Mouse (Mus musculus): ENCODE data around the gene BC035947. TPM values are rescaled to one million over a fixed set of nuclear protein-coding genes. Genes with fewer than 3 reads are reported as not detected.

The BC035947 gene
- polyA plus RNA-seq, 1 experiment from 2014 or later, result not detected

DNA sequence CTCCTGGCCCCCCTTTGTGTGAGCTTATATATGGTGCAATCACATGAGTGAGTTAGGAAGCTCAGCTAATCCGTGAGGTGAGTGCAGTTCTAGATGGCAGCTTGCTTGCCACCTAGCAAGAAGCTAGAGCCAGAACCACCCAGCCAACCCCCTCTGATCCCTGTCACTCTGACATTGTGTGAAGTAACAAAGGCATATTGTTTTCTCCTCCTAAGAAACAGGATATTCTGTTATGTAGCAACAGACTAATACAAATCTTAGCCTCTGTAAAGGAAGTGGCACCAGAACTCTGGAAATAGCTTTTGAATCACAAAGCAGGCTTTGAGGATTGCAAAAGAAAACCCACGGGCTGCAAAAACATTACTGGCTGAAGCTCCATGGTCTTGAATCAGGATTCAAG, 27.6 kb downstream of the BC035947 start:
- H3K4me1 ChIP-seq (ENCODE audit: control insufficient read depth, low read depth, low read length), result peaks cover 16% of the 10 kb centered on the region
- no peak for ATAC-seq (ENCODE audit: low read depth)
- H3K9ac ChIP-seq (ENCODE audit: low read depth, low read length), result no peak overlapping the region
- H3K27ac ChIP-seq (ENCODE audit: low read length), result no peak overlapping the region
- H3K27me3 ChIP-seq (ENCODE audit: control insufficient read depth, insufficient read depth, low read depth, low read length), result no peaks in the 10 kb centered on the region
- peaks cover 4% of the 10 kb centered on the region; the same call in 1 of the 2 replicates for H3K36me3 ChIP-seq (ENCODE audit: control insufficient read depth, insufficient read depth)
- WGBS (ENCODE audit: insufficient replicate concordance), result 63% methylated on average over 2 of the region's 2 CpGs
- no peak overlapping the region for H3K4me2 ChIP-seq (ENCODE audit: low read depth, low read length)
- H3K4me3 ChIP-seq (ENCODE audit: low read depth, low read length), result no peak overlapping the region
- H3K9me3 ChIP-seq (replicated peaks; ENCODE audit: control insufficient read depth, low read length), result no peaks in the 10 kb centered on the region

DNA sequence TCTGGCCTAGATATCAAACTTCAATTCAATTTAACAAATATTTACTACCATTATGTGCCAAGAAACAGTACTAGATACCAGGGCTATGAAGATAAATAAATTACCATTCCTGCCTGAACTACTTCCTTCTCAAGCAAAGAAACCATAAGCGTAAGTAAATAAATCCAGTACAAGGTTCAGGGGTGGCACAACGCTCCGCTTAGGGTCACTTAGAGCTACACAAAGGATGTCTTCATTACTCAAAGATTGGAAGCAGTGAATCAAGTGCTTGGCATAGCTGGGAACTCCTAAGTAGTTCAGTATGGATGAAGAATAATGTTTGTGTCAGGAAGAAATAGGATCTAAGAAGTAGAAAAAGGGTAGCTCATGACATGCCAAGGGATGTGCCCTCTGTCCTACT, 28.5 kb downstream of the BC035947 start:
- no peak for ATAC-seq (ENCODE audit: low read depth)
- Histone ChIP-seq H3K4me2 (ENCODE audit: low read depth, low read length) (no peak overlapping the region), H3K27ac (ENCODE audit: low read length) (no peak overlapping the region), H3K4me1 (ENCODE audit: control insufficient read depth, low read depth, low read length) (peaks cover 15% of the 10 kb centered on the region), H3K27me3 (ENCODE audit: control insufficient read depth, insufficient read depth, low read depth, low read length) (no peaks in the 10 kb centered on the region), H3K36me3 (ENCODE audit: control insufficient read depth, insufficient read depth) (peaks cover 4% of the 10 kb centered on the region; the same call in 1 of the 2 replicates), H3K9ac (ENCODE audit: low read depth, low read length) (no peak overlapping the region), H3K9me3 (replicated peaks; ENCODE audit: control insufficient read depth, low read length) (no peaks in the 10 kb centered on the region), H3K4me3 (ENCODE audit: low read depth, low read length) (no peak overlapping the region)
- WGBS (ENCODE audit: insufficient replicate concordance), result 87% methylated on average over 3 of the region's 3 CpGs

DNA sequence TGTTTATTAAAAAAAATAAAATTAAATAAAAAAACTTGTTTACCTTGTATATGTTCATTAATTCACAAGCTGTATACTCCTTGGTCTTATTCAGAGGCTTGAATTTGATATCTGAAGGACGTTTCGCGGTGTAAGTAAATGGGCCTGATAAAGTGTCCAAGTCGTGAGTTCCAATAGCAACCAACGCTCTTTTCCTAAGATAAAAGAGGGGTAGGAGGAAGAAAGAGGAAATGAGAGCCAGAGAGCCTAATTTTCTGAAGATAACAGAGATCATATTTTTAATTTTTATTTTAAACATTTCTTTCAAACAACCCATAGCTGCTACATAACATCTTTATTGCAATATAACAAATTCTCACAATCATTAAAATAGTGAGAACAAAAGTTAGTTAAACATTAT, 39.5 kb downstream of the BC035947 start:
- Histone ChIP-seq H3K4me1 (ENCODE audit: control insufficient read depth, low read depth, low read length) (no peaks in the 10 kb centered on the region), H3K9me3 (replicated peaks; ENCODE audit: control insufficient read depth, low read length) (no peaks in the 10 kb centered on the region), H3K27ac (ENCODE audit: low read length) (no peak overlapping the region), H3K4me3 (ENCODE audit: low read depth, low read length) (no peak overlapping the region), H3K36me3 (ENCODE audit: control insufficient read depth, insufficient read depth) (peaks cover 30% of the 10 kb centered on the region), H3K9ac (ENCODE audit: low read depth, low read length) (no peak overlapping the region), H3K4me2 (ENCODE audit: low read depth, low read length) (no peak overlapping the region), H3K27me3 (ENCODE audit: control insufficient read depth, insufficient read depth, low read depth, low read length) (no peaks in the 10 kb centered on the region)
- ATAC-seq (ENCODE audit: low read depth), result no peak
- 76% methylated on average over 5 of the region's 5 CpGs for WGBS (ENCODE audit: insufficient replicate concordance)

DNA sequence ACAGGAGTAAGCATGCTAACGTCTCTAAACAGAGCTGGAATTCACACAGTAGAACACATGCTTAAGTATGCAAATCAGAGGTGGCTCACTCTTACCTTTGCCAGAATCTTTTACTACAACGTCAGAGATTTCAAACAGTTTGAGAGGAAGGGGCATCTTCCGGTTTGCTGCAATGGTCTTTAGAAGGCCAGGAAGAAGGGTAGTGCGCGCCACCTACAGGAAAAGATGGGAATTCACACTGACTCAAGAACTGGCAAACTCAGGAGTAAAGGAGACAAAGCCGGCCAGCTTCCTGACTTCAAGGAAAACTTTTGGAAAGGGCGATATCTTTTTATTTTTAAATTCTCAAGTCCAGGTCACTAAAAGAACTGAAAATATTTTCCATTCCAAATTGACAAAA, 57.3 kb downstream of the BC035947 start:
- ATAC-seq (ENCODE audit: low read depth), result no peak
- H3K9ac ChIP-seq (ENCODE audit: low read depth, low read length), result no peak overlapping the region
- WGBS (ENCODE audit: insufficient replicate concordance), result 43% methylated on average over 7 of the region's 7 CpGs
- peaks cover 19% of the 10 kb centered on the region for H3K36me3 ChIP-seq (ENCODE audit: control insufficient read depth, insufficient read depth)
- no peaks in the 10 kb centered on the region for H3K9me3 ChIP-seq (replicated peaks; ENCODE audit: control insufficient read depth, low read length)
- no peak overlapping the region for H3K4me3 ChIP-seq (ENCODE audit: low read depth, low read length)
- no peaks in the 10 kb centered on the region for H3K4me1 ChIP-seq (ENCODE audit: control insufficient read depth, low read depth, low read length)
- no peaks in the 10 kb centered on the region for H3K27me3 ChIP-seq (ENCODE audit: control insufficient read depth, insufficient read depth, low read depth, low read length)
- H3K27ac ChIP-seq (ENCODE audit: low read length), result no peak overlapping the region
- H3K4me2 ChIP-seq (ENCODE audit: low read depth, low read length), result no peak overlapping the region

DNA sequence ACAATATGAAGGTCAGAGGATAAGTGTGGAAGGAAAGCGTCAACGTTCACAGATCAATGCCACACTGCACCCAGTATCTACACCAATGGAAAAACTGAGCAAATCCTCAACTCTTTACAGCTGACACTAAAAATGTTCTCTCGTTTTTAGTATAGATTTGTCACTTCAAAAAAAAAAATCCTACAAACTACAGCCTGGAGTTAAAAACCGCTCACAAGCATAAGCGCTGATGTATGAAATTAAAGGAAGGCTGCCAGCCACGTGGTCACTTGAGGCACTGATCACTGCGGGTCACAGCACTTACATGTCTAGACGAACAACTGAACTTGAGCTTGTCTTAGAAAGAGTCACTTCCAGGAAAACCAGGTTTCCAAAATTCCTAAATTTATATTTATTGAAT, 58.1 kb downstream of the BC035947 start:
- WGBS (ENCODE audit: insufficient replicate concordance), result 86% methylated on average over 8 of the region's 8 CpGs

DNA sequence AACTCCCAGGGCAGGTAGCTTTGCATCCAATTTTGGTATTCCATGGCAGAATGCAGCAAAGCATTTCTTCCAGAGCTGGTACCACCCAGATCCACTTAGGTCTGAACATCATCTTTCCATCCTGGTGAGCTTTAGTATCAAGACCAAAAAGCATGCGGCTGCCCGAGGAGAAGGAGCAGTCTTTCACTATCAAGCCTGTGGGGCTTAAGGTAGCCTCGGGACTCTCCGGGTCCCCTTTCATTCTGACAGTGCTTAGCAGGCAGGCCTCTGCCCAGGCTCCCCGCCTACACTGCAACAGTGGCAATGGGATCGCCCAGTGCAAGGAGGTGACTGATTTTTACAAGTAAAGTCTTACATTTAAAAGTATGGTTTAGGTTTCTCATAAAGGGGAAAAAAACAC, 59.4 kb downstream of the BC035947 start:
- Histone ChIP-seq H3K36me3 (ENCODE audit: control insufficient read depth, insufficient read depth) (peaks cover 16% of the 10 kb centered on the region), H3K4me1 (ENCODE audit: control insufficient read depth, low read depth, low read length) (no peaks in the 10 kb centered on the region), H3K27me3 (ENCODE audit: control insufficient read depth, insufficient read depth, low read depth, low read length) (no peaks in the 10 kb centered on the region), H3K27ac (ENCODE audit: low read length) (no peak overlapping the region), H3K4me3 (ENCODE audit: low read depth, low read length) (no peak overlapping the region), H3K4me2 (ENCODE audit: low read depth, low read length) (no peak overlapping the region), H3K9me3 (replicated peaks; ENCODE audit: control insufficient read depth, low read length) (no peaks in the 10 kb centered on the region), H3K9ac (ENCODE audit: low read depth, low read length) (no peak overlapping the region)
- 83% methylated on average over 6 of the region's 6 CpGs for WGBS (ENCODE audit: insufficient replicate concordance)
- ATAC-seq (ENCODE audit: low read depth), result no peak

More for the DNA sequence above, 58.1 kb downstream of the BC035947 start:
- H3K27ac ChIP-seq (ENCODE audit: low read length), result no peak overlapping the region
- no peak for ATAC-seq (ENCODE audit: low read depth)
- no peaks in the 10 kb centered on the region for H3K4me1 ChIP-seq (ENCODE audit: control insufficient read depth, low read depth, low read length)
- H3K27me3 ChIP-seq (ENCODE audit: control insufficient read depth, insufficient read depth, low read depth, low read length), result no peaks in the 10 kb centered on the region
- H3K36me3 ChIP-seq (ENCODE audit: control insufficient read depth, insufficient read depth), result peaks cover 19% of the 10 kb centered on the region
- no peak overlapping the region for H3K4me3 ChIP-seq (ENCODE audit: low read depth, low read length)
- no peak overlapping the region for H3K4me2 ChIP-seq (ENCODE audit: low read depth, low read length)
- H3K9ac ChIP-seq (ENCODE audit: low read depth, low read length), result no peak overlapping the region
- no peaks in the 10 kb centered on the region for H3K9me3 ChIP-seq (replicated peaks; ENCODE audit: control insufficient read depth, low read length)

DNA sequence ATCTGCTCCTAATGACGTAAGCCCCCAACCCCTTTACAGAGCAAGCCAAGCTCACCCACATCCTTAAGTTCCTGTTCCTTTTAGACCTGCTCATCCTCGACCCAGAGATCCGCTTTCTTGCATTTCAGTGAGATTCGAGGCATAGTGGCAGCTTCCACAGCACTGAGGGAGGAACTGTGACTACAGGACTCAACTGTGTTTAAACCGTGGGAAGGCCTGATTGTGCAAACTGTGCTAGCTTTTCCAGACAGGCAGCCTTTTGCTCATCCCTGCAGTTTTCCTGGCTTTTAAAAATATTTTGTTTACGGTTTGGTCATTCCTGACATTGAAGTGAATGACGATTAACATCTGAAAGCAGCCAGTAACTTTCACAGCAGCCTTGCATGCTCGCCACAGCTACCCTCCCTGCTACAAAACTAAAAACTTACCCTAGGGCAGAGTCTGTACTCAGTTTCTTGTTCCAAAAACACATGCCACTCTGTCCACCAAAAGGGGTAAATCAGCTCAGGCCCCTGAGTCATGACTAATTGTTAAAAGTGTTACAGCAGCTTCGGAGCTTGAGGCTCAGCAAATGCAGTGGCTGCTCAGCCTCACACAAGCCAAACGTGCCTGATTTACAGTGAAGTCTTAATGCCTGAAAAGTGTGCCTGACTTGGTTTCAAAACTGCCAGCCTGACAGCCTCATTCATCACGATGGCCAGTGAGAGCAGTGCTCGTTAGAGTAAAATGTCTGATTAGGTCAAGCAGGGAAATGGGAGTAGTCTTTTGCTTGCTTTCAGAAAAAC, 60.7 kb downstream of the BC035947 start:
- Histone ChIP-seq H3K9me3 (replicated peaks; ENCODE audit: control insufficient read depth, low read length) (no peaks in the 10 kb centered on the region), H3K4me1 (ENCODE audit: control insufficient read depth, low read depth, low read length) (no peaks in the 10 kb centered on the region), H3K4me3 (ENCODE audit: low read depth, low read length) (no peak overlapping the region), H3K36me3 (ENCODE audit: control insufficient read depth, insufficient read depth) (peaks cover 14% of the 10 kb centered on the region), H3K4me2 (ENCODE audit: low read depth, low read length) (no peak overlapping the region), H3K27ac (ENCODE audit: low read length) (no peak overlapping the region), H3K27me3 (ENCODE audit: control insufficient read depth, insufficient read depth, low read depth, low read length) (no peaks in the 10 kb centered on the region), H3K9ac (ENCODE audit: low read depth, low read length) (no peak overlapping the region)
- WGBS (ENCODE audit: insufficient replicate concordance), result 73% methylated on average over 12 of the region's 12 CpGs
- no peak for ATAC-seq (ENCODE audit: low read depth)

DNA sequence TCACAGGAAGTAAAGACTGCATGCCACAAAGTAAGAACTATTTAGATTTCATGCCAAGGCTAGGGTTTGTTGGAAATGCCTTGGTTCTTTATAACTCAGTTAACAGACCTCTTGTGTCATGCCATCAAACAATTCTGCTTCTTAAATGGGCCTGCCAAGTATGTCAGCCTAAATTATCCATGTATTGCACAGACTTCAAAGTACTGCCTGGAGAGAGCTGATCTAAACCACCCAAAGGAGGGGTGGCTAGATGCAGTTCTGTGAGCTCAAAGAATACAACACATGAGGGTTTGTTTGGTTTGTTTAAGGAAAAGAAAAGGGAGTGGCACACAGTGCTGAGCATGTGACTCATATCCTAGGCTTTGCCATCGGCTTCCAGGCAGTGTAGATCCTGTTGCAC, 63.9 kb downstream of the BC035947 start:
- H3K27me3 ChIP-seq (ENCODE audit: control insufficient read depth, insufficient read depth, low read depth, low read length), result no peaks in the 10 kb centered on the region
- H3K36me3 ChIP-seq (ENCODE audit: control insufficient read depth, insufficient read depth), result peaks cover 13% of the 10 kb centered on the region
- ATAC-seq (ENCODE audit: low read depth), result no peak
- no peaks in the 10 kb centered on the region for H3K9me3 ChIP-seq (replicated peaks; ENCODE audit: control insufficient read depth, low read length)
- H3K4me1 ChIP-seq (ENCODE audit: control insufficient read depth, low read depth, low read length), result no peaks in the 10 kb centered on the region
- H3K4me3 ChIP-seq (ENCODE audit: low read depth, low read length), result no peak overlapping the region
- no peak overlapping the region for H3K9ac ChIP-seq (ENCODE audit: low read depth, low read length)
- 67% methylated on average over 1 of the region's 1 CpGs for WGBS (ENCODE audit: insufficient replicate concordance)
- no peak overlapping the region for H3K27ac ChIP-seq (ENCODE audit: low read length)
- H3K4me2 ChIP-seq (ENCODE audit: low read depth, low read length), result no peak overlapping the region
